Comparison of ENCODE assay signal across 8 mouse cellular contexts in genomic region chr17:47139730-47140231, GRCm38 (mm10).
DNase-seq lines count a peak whose midpoint lies in the region; ATAC-seq and TF ChIP-seq lines count a peak whose summit lies in the region.

No protein-coding gene starts in this region.

- 1% methylated on average over 22 of the region's 34 CpGs for WGBS in forebrain, embryonic 14.5 days
- under 1% methylated on average over 15 of the region's 34 CpGs for WGBS in liver, postnatal 0 days (ENCODE audit: insufficient replicate concordance)
- WGBS in neural tube, embryonic 13.5 days, result under 1% methylated on average over 28 of the region's 34 CpGs

- no peaks in the 10 kb centered on the region for H3K27me3 ChIP-seq in forebrain, embryonic 14.5 days (replicated peaks; ENCODE audit: control insufficient read depth, insufficient read depth, low read length)
- H3K27me3 ChIP-seq in liver, postnatal 0 days (ENCODE audit: insufficient read depth, low read length), result peaks cover 20% of the 10 kb centered on the region
- H3K27me3 ChIP-seq in neural tube, embryonic 13.5 days, result no peaks in the 10 kb centered on the region
- no peaks in the 10 kb centered on the region; the same call in 1 of the 2 replicates for H3K27me3 ChIP-seq in testis, adult 2 months (ENCODE audit: control insufficient read depth, insufficient read depth, low read length)

- TF ChIP-seq POLR2A in testis, adult 2 months (IDR thresholded peaks at IDR 0.05; ENCODE audit: control insufficient read depth, low read depth, low read length), result peak; percentile 51

- peak overlapping the region; percentile 70 for H3K4me2 ChIP-seq in forebrain, embryonic 14.5 days (ENCODE audit: low read length)
- H3K4me2 ChIP-seq in liver, postnatal 0 days (ENCODE audit: low read depth, low read length), result peak overlapping the region; percentile 87
- peak overlapping the region; percentile 85 for H3K4me2 ChIP-seq in neural tube, embryonic 13.5 days

- TF ChIP-seq EP300 in liver, postnatal 0 days (IDR thresholded peaks at IDR 0.05; ENCODE audit: low read depth), result no peak

- peaks cover 27% of the 10 kb centered on the region for H3K4me1 ChIP-seq in forebrain, embryonic 14.5 days (ENCODE audit: control insufficient read depth, insufficient read depth, low read length)
- peaks cover 14% of the 10 kb centered on the region for H3K4me1 ChIP-seq in liver, postnatal 0 days (ENCODE audit: insufficient read depth)
- peaks cover 44% of the 10 kb centered on the region for H3K4me1 ChIP-seq in neural tube, embryonic 13.5 days (replicated peaks)
- H3K4me1 ChIP-seq in testis, adult 2 months (ENCODE audit: control insufficient read depth, insufficient read depth, low read length), result peaks cover 25% of the 10 kb centered on the region

- no peaks in the 10 kb centered on the region for H3K36me3 ChIP-seq in forebrain, embryonic 14.5 days (ENCODE audit: control insufficient read depth, insufficient read depth, low read length)
- no peaks in the 10 kb centered on the region for H3K36me3 ChIP-seq in liver, postnatal 0 days (replicated peaks; ENCODE audit: insufficient read depth, low read length)
- no peaks in the 10 kb centered on the region for H3K36me3 ChIP-seq in neural tube, embryonic 13.5 days
- H3K36me3 ChIP-seq in testis, adult 2 months (ENCODE audit: control insufficient read depth, insufficient read depth, low read length), result no peaks in the 10 kb centered on the region

- peak overlapping the region; percentile 45 for H3K4me3 ChIP-seq in forebrain, embryonic 14.5 days (ENCODE audit: low read depth, low read length)
- peak overlapping the region; percentile 51 for H3K4me3 ChIP-seq in liver, postnatal 0 days (ENCODE audit: low read depth, low read length)
- peak overlapping the region; percentile 71 for H3K4me3 ChIP-seq in neural tube, embryonic 13.5 days
- H3K4me3 ChIP-seq in testis, adult 2 months (ENCODE audit: control insufficient read depth, low read depth, low read length), result peak overlapping the region; percentile 83

- TF ChIP-seq CTCF in liver, postnatal 0 days (IDR thresholded peaks at IDR 0.05; ENCODE audit: low read depth), result no peak
- no peak for TF ChIP-seq CTCF in testis, adult 2 months (IDR thresholded peaks at IDR 0.05; ENCODE audit: control insufficient read depth, insufficient read depth, insufficient replicate concordance, low read depth, low read length)

- ATAC-seq in forebrain, embryonic 14.5 days, result peak; percentile 95
- peak; percentile 77 for ATAC-seq in liver, postnatal 0 days
- ATAC-seq in neural tube, embryonic 13.5 days (ENCODE audit: low read depth), result peak; percentile 95

- intact Hi-C loops in heart, postnatal 14 days (cut with DNase I), result loop anchor here (2.0 to 5.0 kb wide), 2 partner anchors 39 to 193 kb away; no protein-coding TSS in a partner anchor

- peak overlapping the region; percentile 84 for H3K9ac ChIP-seq in forebrain, embryonic 14.5 days (ENCODE audit: low read length)
- peak overlapping the region; percentile 43 for H3K9ac ChIP-seq in liver, postnatal 0 days (replicated peaks)
- H3K9ac ChIP-seq in neural tube, embryonic 13.5 days, result peak overlapping the region; percentile 97

- peak; percentile 94 for DNase-seq in CD4-positive, CD25-positive, alpha-beta regulatory T cell, adult 2 months (ENCODE audit: low read depth, low spot score)
- peak; percentile 94 for DNase-seq in brain, embryonic 18.5 days (ENCODE audit: low read depth, low spot score)
- DNase-seq in forebrain, embryonic 14.5 days (ENCODE audit: low spot score), result peak; percentile 98
- peak; percentile 91 to 93 for DNase-seq in heart, postnatal 14 days
- peak; percentile 93 for DNase-seq in layer of hippocampus, adult 11-12 months (ENCODE audit: low spot score)
- peak; percentile 73 for DNase-seq in liver, postnatal 0 days

- peak overlapping the region; percentile 97 for H3K27ac ChIP-seq in forebrain, embryonic 14.5 days (ENCODE audit: low read depth, low read length)
- H3K27ac ChIP-seq in liver, postnatal 0 days (ENCODE audit: low read depth), result peak overlapping the region; percentile 71
- peak overlapping the region; percentile 99 for H3K27ac ChIP-seq in neural tube, embryonic 13.5 days (replicated peaks)
- H3K27ac ChIP-seq in testis, adult 2 months (ENCODE audit: control insufficient read depth, insufficient read depth, low read depth, low read length), result peak overlapping the region; percentile 80

- H3K9me3 ChIP-seq in forebrain, embryonic 14.5 days (replicated peaks; ENCODE audit: control insufficient read depth, low read length), result no peaks in the 10 kb centered on the region
- H3K9me3 ChIP-seq in liver, postnatal 0 days (ENCODE audit: low read length), result no peaks in the 10 kb centered on the region
- H3K9me3 ChIP-seq in neural tube, embryonic 13.5 days, result no peaks in the 10 kb centered on the region

Comparison
In these comparisons a context has a peak if more than half of its experiments do, and no peak if none do; other contexts are left out.
1. Peak in every context shown above with its lines: DNase-seq, ATAC-seq, H3K4me3 ChIP-seq and H3K27ac ChIP-seq.
2. H3K9ac ChIP-seq: peak in every context shown above with its lines; median percentile 97 in neural tube, embryonic 13.5 days; 84 in forebrain, embryonic 14.5 days; 43 in liver, postnatal 0 days.